Mouse (Mus musculus) brain, embryonic 14.5 days (tissue): ENCODE data around the gene Mgme1. TPM values are rescaled to one million over a fixed set of nuclear protein-coding genes. Genes with fewer than 3 reads are reported as not detected.

ENCODE experiments used
- DNase-seq: peaks from one replicate; pipeline ENCODE4 v3.0.0-alpha.2; 2011; ENCODE audit warnings: low read depth
- CTCF ChIP-seq: fragments of 200-500 bp; IDR thresholded peaks from 2 replicates; pipeline ENCODE4 v1.5.1; 2012; ENCODE audit warnings: inconsistent platforms, mild to moderate bottlenecking, moderate library complexity, borderline replicate concordance; ENCODE audit not compliant: insufficient read depth, insufficient read length; ENCODE audit errors: extremely low read depth
- POLR2A ChIP-seq: fragments of 200-500 bp; IDR thresholded peaks from 2 replicates; pipeline ENCODE4 v1.6.1; 2012; ENCODE audit warnings: mild to moderate bottlenecking, inconsistent platforms, borderline replicate concordance; ENCODE audit not compliant: poor library complexity, insufficient read depth, insufficient read length, severe bottlenecking; ENCODE audit errors: extremely low read depth
- polyA plus RNA-seq: library from polyadenylated mRNA; depleted of rRNA; stranded (reverse); fragments of >200 nt; gene quantifications from 2 replicates; pipeline ENCODE4 v1.2.3, GENCODE M21; 2012

Gene Mgme1
- polyA plus RNA-seq, 1 experiment = 6.6 TPM

- DNase-seq = no peak
- TF ChIP-seq CTCF (no peak), POLR2A (no peak)
These were observed 11.0 kb downstream of the Mgme1 start for GRCm38 (mm10) chr2:144281417-144281816.

DNA sequence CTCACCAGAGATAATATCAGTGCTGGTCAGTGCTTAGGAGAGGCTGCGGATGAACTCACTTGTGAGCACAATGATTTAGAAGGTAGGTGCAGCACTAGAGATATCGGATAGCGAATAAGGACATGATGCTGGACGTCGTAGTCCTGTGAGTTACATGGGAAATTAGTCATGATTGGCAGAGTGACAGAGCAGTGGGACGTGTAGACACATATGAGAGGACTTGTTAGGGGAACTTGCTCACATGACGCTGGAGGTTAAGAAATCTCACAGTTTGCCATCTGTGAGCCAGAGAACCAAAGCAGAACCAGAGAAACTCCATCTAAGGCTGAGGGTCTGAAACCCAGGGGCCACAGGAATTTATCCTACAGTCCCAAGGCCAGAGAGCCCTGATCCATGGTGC, 19.9 kb downstream of the Mgme1 start:
- DNase-seq = no peak
- TF ChIP-seq CTCF (no peak), POLR2A (no peak)

- TF ChIP-seq POLR2A (no peak), CTCF (no peak)
- no peak for DNase-seq
These were observed 21.3 kb downstream of the Mgme1 start for GRCm38 (mm10) chr2:144291600-144292305.

DNA sequence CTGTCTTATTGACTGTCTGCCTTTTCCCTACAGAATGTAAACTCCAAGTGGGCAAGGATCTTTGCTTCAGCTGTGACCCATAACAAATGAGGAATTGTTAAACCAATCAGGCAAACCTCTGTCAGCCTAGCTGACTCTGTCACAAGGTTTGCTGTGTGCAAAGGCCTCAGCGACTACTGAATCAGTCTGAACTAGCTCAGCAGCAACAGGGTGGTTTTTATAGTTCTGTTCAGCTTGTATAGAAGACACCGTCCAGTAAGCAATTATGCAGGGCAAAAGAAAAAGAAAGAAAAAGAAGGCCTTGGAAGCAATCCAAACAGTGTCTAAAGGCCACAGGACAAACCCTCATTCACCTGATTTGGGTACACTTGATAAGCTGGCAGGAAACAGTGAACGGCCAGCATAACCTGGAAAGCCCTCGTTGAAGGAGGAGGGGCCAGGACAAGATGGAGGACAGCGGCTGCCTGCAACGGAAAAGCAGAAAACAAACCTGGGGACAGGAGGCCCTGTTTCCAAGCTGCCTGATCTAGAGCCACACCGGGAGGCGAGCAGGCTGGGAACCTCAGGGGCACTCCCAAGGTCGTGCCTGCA, 24.8 kb downstream of the Mgme1 start:
- no peak for TF ChIP-seq POLR2A
- no peak for TF ChIP-seq CTCF
- no peak for DNase-seq

DNA sequence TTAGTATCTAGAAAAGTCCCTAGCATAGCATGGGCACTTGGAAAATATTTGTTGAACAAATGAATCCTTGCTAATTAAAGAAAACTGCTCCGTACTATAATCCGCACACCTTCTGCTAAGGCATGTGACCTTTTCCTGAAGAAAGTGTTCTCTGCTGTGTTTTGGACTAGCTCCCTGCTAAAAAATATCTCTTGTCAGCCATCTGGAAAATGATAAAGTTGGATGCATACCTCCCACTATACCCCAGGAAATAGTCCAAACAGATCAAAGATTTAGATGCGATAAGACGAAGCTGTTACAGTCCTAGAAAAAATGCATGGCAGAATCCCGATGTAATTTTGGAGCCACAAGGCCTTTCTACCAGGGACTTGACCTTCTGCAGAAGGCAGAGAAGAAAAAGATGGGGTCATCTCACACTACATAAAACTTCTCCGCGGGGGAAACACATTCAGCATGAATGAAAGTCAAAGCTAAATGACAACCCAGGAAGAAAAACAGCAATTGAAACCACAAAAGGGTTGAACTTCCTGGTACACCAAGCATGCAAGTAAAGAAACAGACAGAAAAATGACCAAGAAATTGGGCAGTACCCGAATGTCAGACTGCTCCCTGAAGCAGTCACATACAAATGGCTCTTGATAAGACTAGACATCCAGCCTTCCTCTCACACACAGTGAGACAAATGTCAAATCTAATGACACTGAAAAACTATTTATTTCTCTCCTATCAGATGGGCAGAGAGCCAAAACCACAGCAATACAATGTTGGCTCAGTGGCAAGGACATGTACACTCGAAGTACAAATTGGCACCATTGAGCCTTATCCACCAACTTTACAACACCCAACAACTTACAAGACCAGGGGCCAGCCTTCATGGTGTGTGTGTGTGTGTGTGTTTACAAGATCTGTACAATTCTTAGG, 29.5 kb downstream of the Mgme1 start:
- no peak for TF ChIP-seq POLR2A
- DNase-seq = no peak

DNA sequence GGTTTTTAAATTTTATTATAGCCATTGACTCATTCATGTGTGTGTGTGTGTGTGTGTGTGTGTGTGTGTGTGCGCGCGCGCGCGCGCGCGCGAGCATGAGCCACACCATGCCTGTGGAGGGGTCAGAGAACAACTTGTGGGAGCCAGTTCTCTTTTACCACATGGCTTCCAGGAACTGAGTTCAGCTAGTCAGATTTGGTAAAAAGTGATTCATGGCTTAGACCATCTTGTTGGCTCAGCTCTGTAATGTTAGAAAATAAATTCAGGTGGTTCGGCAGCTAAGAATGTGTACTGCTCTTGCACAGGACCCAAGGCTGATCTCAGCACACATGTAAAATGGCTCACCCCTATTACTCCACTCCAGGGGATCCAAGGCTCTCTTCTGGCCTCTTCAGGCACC, 30.6 kb downstream of the Mgme1 start:
- no peak for TF ChIP-seq POLR2A
- TF ChIP-seq CTCF = no peak
- no peak for DNase-seq

GRCm38 (mm10) chr2:144305721-144306294, 35.3 kb downstream of the Mgme1 start:
- no peak for DNase-seq
- no peak for TF ChIP-seq CTCF

DNA sequence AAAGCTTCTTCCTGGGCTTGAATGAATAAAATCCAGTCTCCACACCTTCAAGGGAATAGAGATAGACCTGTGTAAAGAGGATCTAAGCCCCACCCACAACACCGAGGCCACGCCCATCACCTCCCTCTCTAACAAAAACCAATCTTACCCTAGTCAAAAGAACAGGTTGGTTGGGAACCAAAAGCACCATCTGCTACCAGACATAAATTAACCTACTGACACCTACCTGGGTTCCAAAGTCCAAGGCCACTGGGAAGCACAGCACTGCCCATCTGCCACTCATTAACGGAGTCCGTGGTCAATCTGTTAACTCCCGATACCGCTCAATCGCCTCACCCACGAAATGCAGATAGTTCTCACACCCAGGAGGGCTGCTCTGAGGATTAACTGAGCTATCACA, 38.1 kb downstream of the Mgme1 start:
- TF ChIP-seq CTCF = no peak
- TF ChIP-seq POLR2A = no peak
- DNase-seq = peak; percentile 13

DNA sequence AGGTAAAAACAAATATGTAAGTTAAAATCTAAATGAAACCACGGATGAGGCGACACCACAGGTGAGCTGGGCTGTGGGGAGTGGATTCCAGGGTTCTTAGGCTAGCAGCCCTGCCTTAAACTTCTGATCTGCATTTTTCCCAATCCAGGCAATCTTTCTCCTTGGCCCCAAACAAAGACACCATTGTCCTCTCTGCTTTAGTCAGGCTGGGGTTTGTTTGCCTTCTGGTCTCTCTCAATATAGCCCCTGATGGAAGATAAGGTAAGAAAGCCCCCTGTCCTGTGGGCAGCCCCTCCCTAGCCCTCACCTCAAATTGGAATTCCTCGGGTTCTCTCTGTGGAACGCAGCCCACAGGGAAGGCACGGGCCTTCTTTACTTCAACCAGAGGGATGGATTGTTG, 39.8 kb downstream of the Mgme1 start:
- no peak for DNase-seq
- TF ChIP-seq POLR2A (no peak), CTCF (no peak)

GRCm38 (mm10) chr2:144311372-144311771, 40.9 kb downstream of the Mgme1 start:
- TF ChIP-seq CTCF (no peak), POLR2A (no peak)
- DNase-seq = no peak

DNA sequence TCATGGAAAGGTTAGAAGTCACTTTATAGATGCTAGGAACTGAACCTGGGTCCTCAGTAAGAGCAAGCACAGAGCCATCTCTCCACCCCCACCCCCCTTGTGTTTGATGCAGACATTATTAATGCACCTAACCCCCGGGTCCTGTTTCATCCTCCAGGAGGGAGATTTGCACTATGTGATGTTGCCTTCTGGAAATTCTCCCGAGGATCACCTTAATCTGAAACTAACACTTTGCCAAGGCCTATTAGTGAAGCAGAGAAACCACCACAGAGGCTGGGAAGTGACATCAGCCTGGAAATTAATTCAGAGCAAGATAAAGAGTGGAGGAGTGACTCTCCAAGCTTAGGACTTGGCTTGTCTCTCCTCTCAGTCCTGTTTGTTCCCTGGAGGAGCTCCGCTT, 53.8 kb downstream of the Mgme1 start:
- DNase-seq = peak; percentile 37
- TF ChIP-seq CTCF = no peak
- TF ChIP-seq POLR2A = no peak
